Mouse (Mus musculus) myocyte (in vitro differentiated cells): ENCODE results near the gene Zbtb3. TPM values are rescaled to one million over a fixed set of nuclear protein-coding genes. Genes with fewer than 3 reads are reported as not detected.

Experiments
- H3K27me3 ChIP-seq: one replicate; pipeline ENCODE4 v1.6.1; 2011; ENCODE audit not compliant: control insufficient read depth, insufficient read depth, insufficient read length
- H3K36me3 ChIP-seq: one replicate; pipeline ENCODE4 v1.6.1; 2011; ENCODE audit not compliant: control insufficient read depth, insufficient read depth
- H3K4me2 ChIP-seq: one replicate; pipeline ENCODE4 v1.6.1; 2011; ENCODE audit warnings: low read depth, control low read depth
- H3K4me3 ChIP-seq: one replicate; pipeline ENCODE4 v1.5.1; 2011; ENCODE audit warnings: mild to moderate bottlenecking, control low read depth, moderate library complexity
- H3K79me2 ChIP-seq: one replicate; pipeline ENCODE4 v1.6.1; 2011; ENCODE audit not compliant: control insufficient read depth, insufficient read depth
- H3ac ChIP-seq: one replicate; pipeline ENCODE4 v1.6.1; 2011; ENCODE audit not compliant: control insufficient read depth, insufficient read length
- CEBPB ChIP-seq: IDR thresholded peaks from 2 replicates; pipeline ENCODE4 v1.6.1; 2011; ENCODE audit warnings: mild to moderate bottlenecking, moderate library complexity; ENCODE audit not compliant: poor library complexity, insufficient read depth, severe bottlenecking
- E2F4 ChIP-seq: IDR thresholded peaks from one replicate; pipeline ENCODE4 v1.6.1; 2011; ENCODE audit warnings: mild to moderate bottlenecking, control low read depth, moderate library complexity; ENCODE audit not compliant: insufficient read depth
- MAX ChIP-seq: IDR thresholded peaks from one replicate; pipeline ENCODE4 v1.6.1; 2011; ENCODE audit warnings: low read depth, mild to moderate bottlenecking, control low read depth
- MYOD1 ChIP-seq, 3 experiments: IDR thresholded peaks; one replicate each; pipeline ENCODE4 v1.6.1; 2011; ENCODE audit warnings: control low read depth in 2 of 3, low read depth in 2 of 3, mild to moderate bottlenecking in 2 of 3, moderate library complexity in 1 of 3; ENCODE audit not compliant: insufficient read length in 2 of 3, control insufficient read depth in 1 of 3
- MYOG ChIP-seq, 3 experiments: IDR thresholded peaks; one replicate each; pipeline ENCODE4 v1.6.1; 2011; ENCODE audit warnings: control low read depth in 2 of 3, low read depth in 2 of 3, mild to moderate bottlenecking in 2 of 3; ENCODE audit not compliant: insufficient read length in 2 of 3, control insufficient read depth in 1 of 3, insufficient read depth in 1 of 3
- POLR2A ChIP-seq: IDR thresholded peaks from one replicate; pipeline ENCODE4 v1.6.1; 2011; ENCODE audit warnings: low read depth, mild to moderate bottlenecking, control low read depth, moderate library complexity; ENCODE audit not compliant: insufficient read length
- POLR2AphosphoS2 ChIP-seq: IDR thresholded peaks from one replicate; pipeline ENCODE4 v1.6.1; 2011; ENCODE audit warnings: low read depth, control low read depth; ENCODE audit not compliant: insufficient read length
- REST ChIP-seq: IDR thresholded peaks from one replicate; pipeline ENCODE4 v1.6.1; 2011; ENCODE audit warnings: mild to moderate bottlenecking, control low read depth, moderate library complexity; ENCODE audit not compliant: insufficient read depth, insufficient read length
- SRF ChIP-seq: IDR thresholded peaks from one replicate; pipeline ENCODE4 v1.6.1; 2011; ENCODE audit warnings: low read depth; ENCODE audit not compliant: control insufficient read depth, insufficient read length
- TCF12 ChIP-seq: IDR thresholded peaks from one replicate; pipeline ENCODE4 v1.6.1; 2011; ENCODE audit warnings: mild to moderate bottlenecking, control low read depth; ENCODE audit not compliant: poor library complexity, insufficient read depth, severe bottlenecking
- TCF3 ChIP-seq: IDR thresholded peaks from one replicate; pipeline ENCODE4 v1.6.1; 2011; ENCODE audit warnings: low read depth, control low read depth; ENCODE audit not compliant: insufficient read length
- USF1 ChIP-seq: IDR thresholded peaks from one replicate; pipeline ENCODE4 v1.6.1; 2011; ENCODE audit warnings: low read depth, mild to moderate bottlenecking, control low read depth, moderate library complexity
- polyA plus RNA-seq: library from polyadenylated mRNA; unstranded; fragments of >200 nt; fragmentation: generic; extraction: Trizol; gene quantifications from one replicate; pipeline ENCODE4 v1.2.1, GENCODE M21; 2012; ENCODE audit warnings: missing spikeins

Gene Zbtb3
- polyA plus RNA-seq, 1 experiment = 2.4 TPM

GRCm38 (mm10) chr19:8803879-8804660, 1.7 kb downstream of the Zbtb3 start:
- Histone ChIP-seq H3ac (no peak overlapping the region), H3K27me3 (no peaks in the 10 kb centered on the region), H3K4me3 (peak overlapping the region; percentile 50), H3K4me2 (peak overlapping the region; percentile 84), H3K36me3 (peaks cover 26% of the 10 kb centered on the region), H3K79me2 (no peaks in the 10 kb centered on the region)
- TF ChIP-seq POLR2AphosphoS2 (peak; percentile 16), REST (no peak)

DNA sequence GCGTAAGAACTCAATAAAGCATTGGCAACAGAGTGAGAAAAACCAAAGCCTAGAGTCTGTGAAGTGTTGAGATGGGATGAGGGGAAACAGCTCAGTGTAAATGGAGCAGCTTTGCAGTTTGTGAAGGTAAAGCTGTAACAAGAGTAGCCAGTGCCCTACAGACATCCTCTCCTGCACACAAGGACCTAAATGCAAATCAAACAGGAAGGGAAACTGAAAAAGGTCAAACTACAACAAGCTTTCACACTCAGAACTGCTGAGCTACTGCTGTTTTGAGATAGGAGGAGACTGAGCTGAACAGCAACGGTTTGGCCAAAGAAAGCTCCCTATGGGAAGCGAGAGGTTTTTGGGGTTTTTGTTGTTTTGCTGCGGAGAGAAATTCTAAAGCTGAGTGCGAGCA, 4.5 kb downstream of the Zbtb3 start:
- H3K4me3 ChIP-seq = no peak overlapping the region
- peaks cover 41% of the 10 kb centered on the region for H3K36me3 ChIP-seq
- no peaks in the 10 kb centered on the region for H3K27me3 ChIP-seq
- H3ac ChIP-seq = no peak overlapping the region
- H3K79me2 ChIP-seq = no peaks in the 10 kb centered on the region
- H3K4me2 ChIP-seq = no peak overlapping the region
- no peak for TF ChIP-seq SRF
- no peak for TF ChIP-seq POLR2A
- no peak for TF ChIP-seq MAX
- TF ChIP-seq TCF12 = no peak
- TF ChIP-seq TCF3 = no peak
- no peak for TF ChIP-seq MYOD1 (IDR thresholded peaks at IDR 0.05; ENCODE audit: control insufficient read depth in 1 of 3, insufficient read length in 2 of 3, low read depth in 2 of 3)
- no peak for TF ChIP-seq USF1
- TF ChIP-seq POLR2AphosphoS2 = no peak

DNA sequence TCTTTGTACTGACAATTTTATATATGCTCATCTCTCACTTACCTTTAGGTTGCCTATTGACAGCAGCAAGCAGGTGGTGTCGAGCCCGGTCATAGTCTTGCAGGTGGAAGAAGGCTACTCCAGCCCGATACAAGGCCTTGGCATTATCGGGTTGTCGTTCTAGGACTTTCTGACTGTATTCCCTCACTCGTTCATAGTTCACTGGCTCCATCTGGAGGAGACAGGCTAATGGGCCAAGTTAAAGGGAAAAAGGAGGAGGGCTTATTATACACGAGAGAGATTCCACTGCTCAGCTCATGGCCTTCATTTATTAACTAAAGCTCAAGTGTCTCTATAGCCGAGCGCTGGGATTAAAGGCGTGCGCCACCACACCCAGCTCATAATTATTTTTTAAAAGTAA, 13.5 kb downstream of the Zbtb3 start:
- H3K4me3 ChIP-seq = no peak overlapping the region
- no peak overlapping the region for H3ac ChIP-seq
- peaks cover 45% of the 10 kb centered on the region for H3K79me2 ChIP-seq
- no peak for TF ChIP-seq SRF
- TF ChIP-seq USF1 = no peak
- TF ChIP-seq E2F4 = no peak
- no peak for TF ChIP-seq TCF12
- TF ChIP-seq POLR2A = no peak
- TF ChIP-seq MYOD1 (IDR thresholded peaks at IDR 0.05; ENCODE audit: control insufficient read depth in 1 of 3, insufficient read length in 2 of 3, low read depth in 2 of 3) = no peak
- TF ChIP-seq CEBPB = no peak
- TF ChIP-seq TCF3 = no peak
- TF ChIP-seq REST = no peak
- no peak for TF ChIP-seq MAX
- no peak for TF ChIP-seq POLR2AphosphoS2
- H3K27me3 ChIP-seq = no peaks in the 10 kb centered on the region
- no peak overlapping the region for H3K4me2 ChIP-seq
- peaks cover 30% of the 10 kb centered on the region for H3K36me3 ChIP-seq

DNA sequence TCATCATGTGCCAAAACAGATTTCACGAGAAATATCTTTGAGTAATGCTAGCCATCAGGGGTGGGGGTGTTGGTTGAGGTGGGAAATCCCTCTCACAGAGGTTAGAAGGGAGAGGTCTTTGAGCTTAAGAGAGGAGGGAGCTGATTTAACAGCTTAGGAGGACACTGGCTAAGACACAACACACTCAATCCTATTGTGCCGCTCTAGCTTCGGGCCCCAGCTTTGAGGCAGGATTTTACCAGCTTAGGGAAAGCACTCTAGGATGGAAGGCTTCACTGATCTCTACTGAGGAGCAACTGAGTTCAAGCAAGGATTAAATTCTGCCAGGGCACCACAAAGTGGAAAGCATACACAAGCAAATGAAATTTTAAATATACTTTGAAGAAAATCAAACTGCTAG, 14.6 kb downstream of the Zbtb3 start:
- Histone ChIP-seq H3K27me3 (no peaks in the 10 kb centered on the region), H3ac (no peak overlapping the region), H3K36me3 (peaks cover 22% of the 10 kb centered on the region), H3K4me2 (peak overlapping the region; percentile 91), H3K79me2 (peaks cover 57% of the 10 kb centered on the region), H3K4me3 (peak overlapping the region; percentile 96)
- no peak for TF ChIP-seq REST
- no peak for TF ChIP-seq SRF
- TF ChIP-seq MYOG (IDR thresholded peaks at IDR 0.05; ENCODE audit: control insufficient read depth in 1 of 3, insufficient read depth in 1 of 3, insufficient read length in 2 of 3, low read depth in 2 of 3) = no peak

- Histone ChIP-seq H3K4me2 (peak overlapping the region; percentile 91), H3K27me3 (no peaks in the 10 kb centered on the region), H3K79me2 (peaks cover 71% of the 10 kb centered on the region), H3ac (peak overlapping the region; percentile 84), H3K36me3 (peaks cover 23% of the 10 kb centered on the region), H3K4me3 (peak overlapping the region; percentile 96)
- TF ChIP-seq MAX = no peak
- TF ChIP-seq REST = no peak
- TF ChIP-seq E2F4 = no peak
- no peak for TF ChIP-seq TCF12
- TF ChIP-seq POLR2AphosphoS2 = no peak
- no peak for TF ChIP-seq TCF3
- no peak for TF ChIP-seq MYOG (IDR thresholded peaks at IDR 0.05; ENCODE audit: control insufficient read depth in 1 of 3, insufficient read depth in 1 of 3, insufficient read length in 2 of 3, low read depth in 2 of 3)
- no peak for TF ChIP-seq SRF
Observed at GRCm38 (mm10) chr19:8818301-8818798, 16.0 kb downstream of the Zbtb3 start.
